Mouse (Mus musculus) liver, embryonic 14.5 days (tissue): ENCODE data around the gene Pkmyt1. TPM values are rescaled to one million over a fixed set of nuclear protein-coding genes. Genes with fewer than 3 reads are reported as not detected.
A peak's percentile ranks its signal among the peaks of the same experiment; 100 is the strongest.

Experiments
- ATAC-seq: fragments of 200-750 bp; cut with Nextera tagmentation; 2 replicates; pipeline ENCODE4 v1.8.0; 2017; ENCODE audit warnings: moderate number of reproducible peaks, mild to moderate bottlenecking, moderate library complexity; ENCODE audit not compliant: insufficient read depth
- DNase-seq, 3 experiments: peaks; one replicate each; pipeline ENCODE4 v3.0.0-alpha.2; 2012 to 2013; ENCODE audit warnings: low read depth in 3 of 3, low spot score in 3 of 3
- H3K27ac ChIP-seq: fragments of 300-500 bp; sonication (generic); 2 replicates; pipeline ENCODE4 v1.5.1; 2014; ENCODE audit warnings: moderate library complexity, mild to moderate bottlenecking, control low read depth, inconsistent platforms
- H3K27me3 ChIP-seq: fragments of 300-500 bp; sonication (generic); 2 replicates; pipeline ENCODE4 v1.6.1; 2014; ENCODE audit warnings: mild to moderate bottlenecking, low read length, moderate library complexity; ENCODE audit not compliant: control insufficient read depth, insufficient read depth
- H3K36me3 ChIP-seq: fragments of 300-500 bp; sonication (generic); replicated peaks from 2 replicates; pipeline ENCODE4 v1.6.1; 2014; ENCODE audit warnings: low read depth; ENCODE audit not compliant: control insufficient read depth, insufficient read depth
- H3K4me1 ChIP-seq, 2 experiments: fragments of 200-500 bp in 1 of 2; fragments of 300-500 bp in 1 of 2; sonication (generic) in 1 of 2; replicated peaks; 2 replicates each; pipeline ENCODE4 v1.6.1; 2012 to 2014; ENCODE audit warnings: antibody characterized with exemption in 1 of 2, inconsistent platforms in 1 of 2, low read length in 1 of 2; ENCODE audit not compliant: control insufficient read depth in 2 of 2, insufficient read depth in 2 of 2
- H3K4me2 ChIP-seq: fragments of 300-500 bp; sonication (generic); 2 replicates; pipeline ENCODE4 v1.6.1; 2014; ENCODE audit warnings: low read depth, mild to moderate bottlenecking, control low read depth, moderate library complexity
- H3K4me3 ChIP-seq, 2 experiments: fragments of 200-500 bp in 1 of 2; fragments of 300-500 bp in 1 of 2; sonication (generic) in 1 of 2; 2 replicates each; pipeline ENCODE4 v1.5.1; 2012 to 2014; ENCODE audit warnings: low read depth in 2 of 2, low read length in 2 of 2, mild to moderate bottlenecking in 2 of 2, control low read depth in 1 of 2, inconsistent platforms in 1 of 2, moderate library complexity in 1 of 2; ENCODE audit not compliant: insufficient read depth in 1 of 2
- H3K9ac ChIP-seq: fragments of 300-500 bp; sonication (generic); replicated peaks from 2 replicates; pipeline ENCODE4 v1.6.1; 2014; ENCODE audit warnings: mild to moderate bottlenecking, control low read depth, moderate library complexity
- H3K9me3 ChIP-seq: fragments of 300-500 bp; sonication (generic); 2 replicates; pipeline ENCODE4 v1.6.1; 2016; ENCODE audit warnings: low read length, mixed read lengths; ENCODE audit not compliant: control insufficient read depth
- CTCF ChIP-seq: IDR thresholded peaks from 2 replicates; pipeline ENCODE4 v1.5.1; 2016; ENCODE audit warnings: antibody characterized with exemption, low read depth, control low read depth
- EP300 ChIP-seq: IDR thresholded peaks from 2 replicates; pipeline ENCODE4 v1.6.1; 2016; ENCODE audit warnings: antibody characterized with exemption, low read depth
- WGBS: fragments of 180-500 bp; shearing (Covaris S2); extraction: QIAGEN DNeasy Blood & Tissue Kit; methylation state at CpG from one replicate; pipeline ENCODE4 v1.1.7; 2014; ENCODE audit not compliant: insufficient replicate concordance; 5-methylcytosine and 5-hydroxymethylcytosine counted together
- polyA plus RNA-seq, 2 experiments: library from polyadenylated mRNA; depleted of rRNA in 1 of 2; stranded (reverse) in 1 of 2; unstranded in 1 of 2; fragments of >200 nt; fragmentation: Nextera tagmentation in 1 of 2; extraction: Ambion mirVana in 1 of 2; gene quantifications; 2 replicates each; pipeline versions ENCODE4 v1.2.1 to v1.2.3; 2012 to 2014

The Pkmyt1 gene
- polyA plus RNA-seq, 2 experiments: 21.2 to 29.6 TPM

DNA sequence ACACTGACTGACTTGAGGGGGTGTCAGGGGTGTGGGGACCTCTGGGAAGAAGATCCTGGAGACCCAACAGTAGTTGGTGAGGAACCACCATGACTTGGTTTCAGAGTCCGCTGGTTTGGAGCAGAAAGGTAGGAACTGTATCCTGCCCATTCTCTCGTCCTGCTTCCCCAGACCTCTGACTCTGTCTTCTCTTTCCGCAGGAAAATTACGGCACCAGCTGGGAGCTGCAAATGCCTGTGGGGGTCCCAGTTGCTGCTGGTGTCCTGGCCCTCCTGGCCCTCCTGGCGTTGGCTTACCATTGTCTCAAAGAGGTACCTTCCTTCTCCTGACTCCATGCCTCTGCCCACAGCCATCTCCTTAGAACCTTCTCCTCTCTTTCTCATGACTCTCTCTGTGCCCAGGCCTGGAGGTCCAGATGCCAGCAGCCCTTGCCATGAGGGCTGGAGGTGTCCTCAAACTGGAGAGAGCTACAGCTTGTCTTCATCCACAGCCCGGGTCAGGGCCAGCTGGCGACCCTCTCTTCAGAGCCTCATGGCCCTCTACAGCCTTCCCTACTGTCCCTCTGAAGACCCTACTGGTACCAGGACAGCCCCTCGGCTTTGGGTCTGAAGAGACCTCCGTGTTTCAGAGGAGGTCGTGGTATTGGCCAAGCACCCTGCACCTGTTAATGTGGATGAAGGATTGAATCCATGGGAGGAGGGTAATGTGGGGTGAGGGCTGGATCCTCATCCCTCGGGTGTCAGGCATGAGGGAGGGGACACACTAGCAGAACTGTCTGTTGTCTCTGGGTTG is 23.5 kb downstream of the Pkmyt1 start:
- Histone ChIP-seq H3K36me3 (no peaks in the 10 kb centered on the region), H3K4me2 (peak overlapping the region; percentile 49), H3K27ac (no peak overlapping the region), H3K27me3 (peaks cover 26% of the 10 kb centered on the region), H3K9me3 (no peaks in the 10 kb centered on the region), H3K9ac (no peak overlapping the region; the same call in 1 of the 2 replicates), H3K4me3 (peak overlapping the region; percentile 26 to 34; a peak in 1 of 4 replicates), H3K4me1 (peaks cover 0 to 3% of the 10 kb centered on the region in 2 experiments; a peak in 1 of 4 replicates)
- WGBS: 58% methylated on average over 11 of the region's 11 CpGs
- ATAC-seq: no peak
- no peak for DNase-seq
- no peak for TF ChIP-seq EP300
- TF ChIP-seq CTCF: no peak

DNA sequence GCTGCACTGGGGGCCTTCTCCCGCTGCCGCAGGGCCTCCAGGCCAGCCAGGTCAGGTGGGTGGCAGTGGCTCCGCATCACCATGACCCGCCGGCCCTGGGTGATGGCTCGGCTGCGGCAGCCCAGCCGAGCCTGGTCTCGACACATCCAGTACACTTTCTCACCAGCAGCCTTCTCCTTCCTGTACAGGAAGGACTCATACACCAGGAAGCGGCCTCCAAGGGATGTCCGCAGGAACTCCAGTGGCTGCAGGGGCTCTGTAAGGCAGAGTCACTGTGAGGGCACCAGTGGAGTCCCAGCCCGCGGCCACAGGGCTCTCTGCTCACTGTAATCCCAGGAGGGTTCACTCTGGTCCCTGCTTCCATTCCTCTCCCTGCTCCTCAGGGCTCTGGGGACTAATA is 29.6 kb downstream of the Pkmyt1 start:
- DNase-seq: no peak
- Histone ChIP-seq H3K27me3 (no peaks in the 10 kb centered on the region), H3K9me3 (no peaks in the 10 kb centered on the region), H3K36me3 (no peaks in the 10 kb centered on the region), H3K4me3 (no peak overlapping the region), H3K27ac (no peak overlapping the region), H3K9ac (no peak overlapping the region), H3K4me2 (no peak overlapping the region), H3K4me1 (no peaks in the 10 kb centered on the region)
- 67% methylated on average over 13 of the region's 13 CpGs for WGBS
- TF ChIP-seq CTCF (no peak), EP300 (no peak)
- no peak for ATAC-seq

DNA sequence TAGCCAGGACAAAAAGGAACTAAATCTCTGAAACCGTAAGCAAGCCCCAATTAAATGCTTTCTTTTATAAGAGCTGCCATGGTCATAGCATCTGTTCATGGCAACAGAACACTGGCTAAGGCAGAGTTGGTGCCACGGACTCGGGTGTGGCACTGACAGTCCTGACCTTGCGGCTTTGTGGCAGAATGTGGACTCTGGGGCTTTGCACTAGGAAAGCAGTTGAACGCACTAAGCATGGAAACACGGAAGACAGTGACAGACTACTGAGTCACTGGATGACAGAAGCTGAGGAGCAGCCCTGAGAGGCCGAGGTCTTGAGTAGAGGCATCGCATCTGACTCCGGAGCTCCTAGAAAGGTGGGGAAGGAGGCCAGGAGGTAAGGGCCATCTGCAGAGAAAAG is 31.4 kb downstream of the Pkmyt1 start:
- no peaks in the 10 kb centered on the region for H3K27me3 ChIP-seq
- no peaks in the 10 kb centered on the region for H3K4me1 ChIP-seq
- no peak overlapping the region for H3K4me3 ChIP-seq
- no peak overlapping the region for H3K27ac ChIP-seq
- WGBS: 78% methylated on average over 9 of the region's 9 CpGs
- no peaks in the 10 kb centered on the region for H3K9me3 ChIP-seq
- ATAC-seq (no peak), DNase-seq (no peak)
- H3K36me3 ChIP-seq: no peaks in the 10 kb centered on the region
- no peak overlapping the region for H3K9ac ChIP-seq
- no peak overlapping the region for H3K4me2 ChIP-seq
- no peak for TF ChIP-seq CTCF
- no peak for TF ChIP-seq EP300

DNA sequence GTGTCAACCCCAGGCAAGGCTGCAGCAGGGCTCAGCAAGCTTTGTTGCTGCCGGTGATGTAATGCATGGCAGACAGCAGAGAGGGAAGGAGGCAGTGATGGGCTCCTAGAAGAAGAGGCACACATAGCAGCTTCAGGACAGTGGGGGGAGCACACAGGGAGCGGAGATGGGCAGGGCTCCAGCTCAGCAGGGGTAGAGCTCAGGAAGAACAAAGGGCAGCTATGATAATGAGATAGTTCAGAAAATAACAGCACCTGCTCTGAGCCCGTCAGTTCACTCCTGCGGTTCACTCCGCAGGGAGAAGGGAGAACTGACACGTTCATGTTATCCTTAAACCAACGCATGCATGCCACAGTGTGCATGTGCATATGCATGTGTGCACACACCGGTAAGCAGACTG is 32.7 kb downstream of the Pkmyt1 start:
- Histone ChIP-seq H3K9ac (no peak overlapping the region), H3K4me3 (no peak overlapping the region), H3K36me3 (no peaks in the 10 kb centered on the region), H3K9me3 (no peaks in the 10 kb centered on the region), H3K4me2 (no peak overlapping the region), H3K27me3 (no peaks in the 10 kb centered on the region), H3K27ac (no peak overlapping the region), H3K4me1 (peaks cover 0 to 3% of the 10 kb centered on the region in 2 experiments; a peak in 1 of 4 replicates)
- ATAC-seq (no peak), DNase-seq (no peak)
- WGBS: 85% methylated on average over 8 of the region's 8 CpGs
- TF ChIP-seq EP300 (no peak), CTCF (no peak)

DNA sequence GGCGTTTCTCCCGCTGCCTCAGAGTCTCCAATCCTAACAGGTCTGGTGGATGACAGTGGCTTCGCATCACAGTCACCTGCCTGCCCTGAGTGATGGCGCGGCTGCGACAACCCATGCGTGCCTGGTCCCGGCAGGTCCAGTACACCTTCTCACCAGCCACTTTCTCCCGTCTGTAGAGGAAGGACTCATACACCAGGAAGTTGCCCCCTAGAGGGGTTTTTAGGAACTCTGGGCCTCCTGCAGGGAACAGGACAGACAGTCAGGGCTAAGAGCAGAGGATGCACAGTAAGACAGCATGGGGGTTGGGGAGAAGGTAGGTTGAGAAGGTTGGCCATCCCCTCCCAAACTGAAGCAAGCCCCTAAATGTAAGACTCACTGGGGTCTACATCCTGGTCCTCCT is 34.1 kb downstream of the Pkmyt1 start:
- DNase-seq (no peak), ATAC-seq (no peak)
- Histone ChIP-seq H3K4me2 (no peak overlapping the region), H3K4me1 (peaks cover 0 to 3% of the 10 kb centered on the region in 2 experiments; a peak in 1 of 4 replicates), H3K9ac (no peak overlapping the region), H3K27ac (no peak overlapping the region), H3K27me3 (no peaks in the 10 kb centered on the region), H3K36me3 (no peaks in the 10 kb centered on the region), H3K9me3 (no peaks in the 10 kb centered on the region), H3K4me3 (no peak overlapping the region)
- WGBS: 83% methylated on average over 9 of the region's 9 CpGs
- TF ChIP-seq CTCF (no peak), EP300 (no peak)
